Mouse (Mus musculus): ENCODE results near the gene Rap1gap. TPM values are rescaled to one million over a fixed set of nuclear protein-coding genes. Genes with fewer than 3 reads are reported as not detected.
A peak's percentile ranks its signal among the peaks of the same experiment; 100 is the strongest.

Rap1gap gene
- polyA plus RNA-seq (2014; fragmentation: Nextera tagmentation; extraction: Ambion mirVana) = 8.5 and 9.1 TPM in 2 replicates

DNA sequence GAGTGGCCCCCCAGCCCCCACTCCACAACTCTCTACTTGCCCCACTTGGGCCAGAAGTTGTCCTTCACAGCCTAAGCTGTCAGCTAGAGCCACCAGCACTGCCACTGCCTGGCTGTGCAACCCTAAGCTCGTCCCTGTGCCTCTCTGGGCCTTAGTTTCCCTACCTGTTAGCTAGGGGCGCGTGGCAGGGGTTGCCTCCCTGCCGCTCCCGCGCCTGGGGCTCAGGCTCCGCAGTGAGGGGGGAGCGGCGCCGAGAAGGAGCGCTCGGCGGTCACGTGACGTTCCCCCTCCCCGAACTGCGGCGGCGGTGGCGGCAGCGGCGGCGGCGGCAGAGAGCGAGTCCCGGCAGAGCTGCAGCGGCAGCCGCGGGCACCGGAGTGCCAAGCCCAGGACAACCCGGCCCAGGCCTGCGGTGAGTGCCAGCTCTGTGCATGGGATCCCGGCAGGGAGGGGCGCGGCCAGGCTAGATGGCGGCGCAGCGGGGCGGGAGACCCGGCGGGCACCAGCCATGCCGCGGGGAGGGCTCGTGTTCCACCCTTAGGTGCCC, at the start of gene Rap1gap:
TSS of gene Rap1gap (plus strand) at position 294 of the 547 bp plus-strand sequence.
- Histone ChIP-seq H3K27ac (ENCODE audit: low read depth, low read length) (no peak within 1 kb of the TSS), H3K9ac (ENCODE audit: low read depth, low read length) (peak within 1 kb of the TSS; percentile 52), H3K36me3 (ENCODE audit: control insufficient read depth, insufficient read depth, low read length) (no peaks in the 10 kb centered on the region), H3K4me2 (replicated peaks; ENCODE audit: low read depth, low read length) (peak within 1 kb of the TSS; percentile 74), H3K4me1 (replicated peaks; ENCODE audit: control insufficient read depth, insufficient read depth, low read length) (peaks cover 5% of the 10 kb centered on the region; the same call in 1 of the 2 replicates), H3K9me3 (ENCODE audit: control insufficient read depth, low read length) (no peaks in the 10 kb centered on the region), H3K27me3 (ENCODE audit: control insufficient read depth, insufficient read depth, low read length) (peaks cover 20% of the 10 kb centered on the region), H3K4me3 (ENCODE audit: low read depth, low read length) (peak within 1 kb of the TSS; percentile 43)
- DNase-seq (ENCODE audit: low spot score) (peak; percentile 51), ATAC-seq (ENCODE audit: low FRiP score) (peak; percentile 30; the same call in 1 of the 2 replicates)
- WGBS = 1% methylated on average over 33 of the region's 44 CpGs

DNA sequence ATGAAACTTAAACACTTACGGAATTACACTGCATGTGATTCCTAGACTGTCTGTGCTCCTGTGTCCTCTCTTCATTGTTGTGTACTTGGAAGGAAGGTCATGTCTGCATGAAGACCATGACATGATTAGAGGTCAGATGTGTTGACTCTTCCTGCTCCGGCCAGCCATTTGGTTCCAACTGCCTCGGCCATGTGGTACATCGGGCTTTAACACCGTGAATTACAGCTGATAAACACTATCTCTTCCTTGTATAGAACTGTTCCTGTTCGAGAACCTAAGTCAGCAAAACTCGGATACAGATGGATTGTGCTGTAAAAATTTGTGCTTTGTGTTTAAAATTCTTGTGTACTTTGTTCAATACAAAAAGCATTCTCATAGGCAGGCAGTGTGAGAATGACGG, 41.7 kb upstream of the Rap1gap start:
- Histone ChIP-seq H3K4me3 (ENCODE audit: low read depth, low read length) (no peak overlapping the region), H3K4me1 (replicated peaks; ENCODE audit: control insufficient read depth, insufficient read depth, low read length) (no peaks in the 10 kb centered on the region), H3K9ac (ENCODE audit: low read depth, low read length) (no peak overlapping the region), H3K4me2 (replicated peaks; ENCODE audit: low read depth, low read length) (no peak overlapping the region), H3K27ac (ENCODE audit: low read depth, low read length) (no peak overlapping the region), H3K9me3 (ENCODE audit: control insufficient read depth, low read length) (no peaks in the 10 kb centered on the region), H3K27me3 (ENCODE audit: control insufficient read depth, insufficient read depth, low read length) (no peaks in the 10 kb centered on the region), H3K36me3 (ENCODE audit: control insufficient read depth, insufficient read depth, low read length) (peaks cover 14% of the 10 kb centered on the region)
- no peak for ATAC-seq (ENCODE audit: low FRiP score)
- DNase-seq (ENCODE audit: low spot score) = no peak
- WGBS = 94% methylated on average over 8 of the region's 8 CpGs

DNA sequence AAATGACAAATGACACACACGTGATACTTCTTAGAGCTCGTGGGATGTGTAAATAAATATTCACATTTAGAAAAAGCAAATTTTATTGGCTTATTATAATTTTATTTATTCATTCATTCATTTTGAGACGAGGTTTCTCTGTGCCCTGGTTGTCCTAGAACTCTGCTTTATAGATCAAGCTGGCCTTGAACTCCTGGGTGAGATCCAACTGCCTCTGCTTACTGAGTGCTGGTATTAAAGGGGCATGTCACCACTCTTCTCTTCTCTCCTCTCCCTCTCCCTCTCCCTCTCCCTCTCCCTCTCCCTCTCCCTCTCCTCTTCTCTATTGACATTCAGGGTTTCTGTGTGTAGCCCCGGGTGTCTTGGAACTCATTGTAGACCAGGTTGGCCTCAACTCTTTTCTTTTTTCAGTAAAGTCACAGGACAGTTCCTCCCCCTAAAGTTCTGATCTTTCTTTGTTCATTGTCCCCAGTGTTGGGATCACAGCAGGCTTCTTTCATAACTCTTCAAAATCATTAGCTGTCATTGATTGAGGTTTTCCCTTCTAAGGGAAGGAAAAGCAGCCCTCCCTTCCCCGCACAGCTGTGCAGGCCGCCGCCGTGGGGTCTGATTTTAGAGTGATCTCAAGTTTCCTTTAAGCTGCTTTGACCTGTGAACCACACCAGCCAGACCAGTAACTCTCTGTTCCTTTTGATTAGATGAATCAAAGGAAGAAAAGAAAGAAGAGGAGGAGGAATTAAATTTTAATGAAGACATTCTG, 36.9 kb upstream of the Rap1gap start:
- Histone ChIP-seq H3K9me3 (ENCODE audit: control insufficient read depth, low read length) (no peaks in the 10 kb centered on the region), H3K9ac (ENCODE audit: low read depth, low read length) (no peak overlapping the region), H3K4me2 (replicated peaks; ENCODE audit: low read depth, low read length) (no peak overlapping the region), H3K27me3 (ENCODE audit: control insufficient read depth, insufficient read depth, low read length) (no peaks in the 10 kb centered on the region), H3K4me3 (ENCODE audit: low read depth, low read length) (no peak overlapping the region), H3K36me3 (ENCODE audit: control insufficient read depth, insufficient read depth, low read length) (0 out of 2 replicates have a peak, but pooled peaks cover 15% of the 10 kb centered on the region), H3K4me1 (replicated peaks; ENCODE audit: control insufficient read depth, insufficient read depth, low read length) (no peaks in the 10 kb centered on the region), H3K27ac (ENCODE audit: low read depth, low read length) (no peak overlapping the region)
- WGBS = 54% methylated on average over 8 of the region's 8 CpGs
- ATAC-seq (ENCODE audit: low FRiP score) (no peak), DNase-seq (ENCODE audit: low spot score) (peak; percentile 17)

DNA sequence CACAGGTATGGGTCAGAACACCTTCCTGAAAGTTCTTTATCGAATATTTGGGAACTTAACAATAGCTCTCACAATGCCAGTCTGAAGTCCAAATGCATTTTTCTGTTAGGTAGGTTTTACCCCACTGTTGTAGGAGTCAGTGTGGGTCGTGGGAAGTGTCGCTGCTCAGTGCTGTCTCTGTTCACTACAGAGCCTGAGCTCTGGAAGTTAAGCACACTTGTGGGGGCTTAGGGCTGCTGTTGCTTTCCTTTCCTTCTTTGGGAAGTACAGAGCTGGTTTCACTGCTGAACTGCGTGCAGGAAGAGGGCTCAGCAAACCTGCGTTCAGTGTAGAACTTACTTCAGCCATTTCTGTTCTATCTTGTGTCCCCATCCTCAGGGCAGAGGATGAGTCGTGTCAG, 36.1 kb upstream of the Rap1gap start:
- ATAC-seq (ENCODE audit: low FRiP score) (no peak), DNase-seq (ENCODE audit: low spot score) (no peak)
- H3K9me3 ChIP-seq (ENCODE audit: control insufficient read depth, low read length) = no peaks in the 10 kb centered on the region
- 94% methylated on average over 6 of the region's 6 CpGs for WGBS
- no peak overlapping the region for H3K27ac ChIP-seq (ENCODE audit: low read depth, low read length)
- no peak overlapping the region for H3K9ac ChIP-seq (ENCODE audit: low read depth, low read length)
- 0 out of 2 replicates have a peak, but pooled peaks cover 12% of the 10 kb centered on the region for H3K36me3 ChIP-seq (ENCODE audit: control insufficient read depth, insufficient read depth, low read length)
- H3K4me3 ChIP-seq (ENCODE audit: low read depth, low read length) = no peak overlapping the region
- no peak overlapping the region for H3K4me2 ChIP-seq (replicated peaks; ENCODE audit: low read depth, low read length)
- H3K4me1 ChIP-seq (replicated peaks; ENCODE audit: control insufficient read depth, insufficient read depth, low read length) = no peaks in the 10 kb centered on the region
- H3K27me3 ChIP-seq (ENCODE audit: control insufficient read depth, insufficient read depth, low read length) = no peaks in the 10 kb centered on the region

DNA sequence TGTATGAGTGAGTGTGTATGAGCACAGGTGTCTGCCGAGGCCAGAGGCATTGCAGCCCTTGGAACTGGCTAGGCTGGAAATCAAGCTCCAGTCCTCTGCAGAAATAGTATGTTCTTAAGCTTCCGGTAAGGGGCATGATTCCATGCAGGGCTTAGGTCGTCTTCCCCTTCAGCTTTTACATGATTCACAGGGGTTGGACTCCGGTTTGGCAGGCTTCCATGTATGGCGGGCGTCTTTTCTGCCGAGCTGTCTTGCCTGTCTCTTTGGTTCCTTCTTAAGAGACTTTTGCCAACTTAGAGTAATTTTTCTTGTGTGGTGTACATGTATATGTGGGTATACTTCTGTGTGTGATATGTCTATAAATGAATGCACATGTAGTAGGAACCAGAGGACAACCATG, 35.2 kb upstream of the Rap1gap start:
- no peak overlapping the region for H3K27ac ChIP-seq (ENCODE audit: low read depth, low read length)
- ATAC-seq (ENCODE audit: low FRiP score) = no peak
- H3K9me3 ChIP-seq (ENCODE audit: control insufficient read depth, low read length) = no peaks in the 10 kb centered on the region
- H3K36me3 ChIP-seq (ENCODE audit: control insufficient read depth, insufficient read depth, low read length) = peaks cover 12% of the 10 kb centered on the region
- 93% methylated on average over 7 of the region's 7 CpGs for WGBS
- H3K4me3 ChIP-seq (ENCODE audit: low read depth, low read length) = no peak overlapping the region
- no peak overlapping the region for H3K4me2 ChIP-seq (replicated peaks; ENCODE audit: low read depth, low read length)
- no peaks in the 10 kb centered on the region for H3K4me1 ChIP-seq (replicated peaks; ENCODE audit: control insufficient read depth, insufficient read depth, low read length)
- H3K9ac ChIP-seq (ENCODE audit: low read depth, low read length) = no peak overlapping the region
- DNase-seq (ENCODE audit: low spot score) = no peak
- no peaks in the 10 kb centered on the region for H3K27me3 ChIP-seq (ENCODE audit: control insufficient read depth, insufficient read depth, low read length)

DNA sequence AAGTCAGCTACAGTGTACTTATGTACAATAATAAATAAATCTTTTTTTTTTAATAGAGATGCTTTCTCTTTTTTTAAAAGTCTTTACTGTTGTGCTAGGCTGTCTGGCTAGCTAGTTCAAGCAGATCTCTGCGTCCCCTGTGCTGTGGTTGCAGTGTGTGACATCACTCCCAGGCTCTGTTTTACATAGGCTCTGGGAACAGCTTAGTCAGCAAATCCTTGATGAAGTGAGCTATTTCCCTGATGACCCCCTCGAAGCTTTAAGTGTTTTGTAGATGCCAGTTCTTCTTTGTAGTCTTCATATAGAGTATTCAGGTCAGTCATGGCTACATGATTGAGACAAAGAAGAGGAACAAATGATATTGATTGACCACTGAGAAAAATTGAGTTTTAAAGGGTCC, 34.4 kb upstream of the Rap1gap start:
- Histone ChIP-seq H3K36me3 (ENCODE audit: control insufficient read depth, insufficient read depth, low read length) (peaks cover 17% of the 10 kb centered on the region), H3K4me3 (ENCODE audit: low read depth, low read length) (no peak overlapping the region), H3K9me3 (ENCODE audit: control insufficient read depth, low read length) (no peaks in the 10 kb centered on the region), H3K9ac (ENCODE audit: low read depth, low read length) (no peak overlapping the region), H3K4me2 (replicated peaks; ENCODE audit: low read depth, low read length) (no peak overlapping the region), H3K4me1 (replicated peaks; ENCODE audit: control insufficient read depth, insufficient read depth, low read length) (no peaks in the 10 kb centered on the region), H3K27me3 (ENCODE audit: control insufficient read depth, insufficient read depth, low read length) (no peaks in the 10 kb centered on the region), H3K27ac (ENCODE audit: low read depth, low read length) (no peak overlapping the region)
- 90% methylated on average over 2 of the region's 2 CpGs for WGBS
- DNase-seq (ENCODE audit: low spot score) (no peak), ATAC-seq (ENCODE audit: low FRiP score) (no peak)

DNA sequence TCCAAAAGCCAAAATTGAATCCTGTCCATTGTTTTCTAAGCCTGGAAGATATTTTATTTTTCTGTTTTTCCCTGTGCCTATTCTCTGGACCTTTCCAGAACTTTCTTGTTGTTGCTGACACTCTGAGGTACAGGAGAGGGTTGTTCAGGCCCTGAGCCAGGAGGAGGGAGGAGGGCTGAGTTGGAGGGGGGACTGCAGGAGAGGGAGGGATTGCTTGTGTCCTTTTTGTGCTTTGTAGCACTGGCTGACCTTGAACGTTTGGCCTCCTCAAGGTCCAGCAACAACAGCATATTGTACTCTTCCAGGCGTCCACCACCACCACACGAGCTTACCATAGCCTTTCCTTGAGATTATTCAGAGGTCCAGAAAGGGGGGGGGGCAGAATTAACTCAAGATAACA, 32.9 kb upstream of the Rap1gap start:
- no peak overlapping the region for H3K9ac ChIP-seq (ENCODE audit: low read depth, low read length)
- peaks cover 21% of the 10 kb centered on the region for H3K36me3 ChIP-seq (ENCODE audit: control insufficient read depth, insufficient read depth, low read length)
- H3K4me3 ChIP-seq (ENCODE audit: low read depth, low read length) = no peak overlapping the region
- H3K9me3 ChIP-seq (ENCODE audit: control insufficient read depth, low read length) = no peaks in the 10 kb centered on the region
- no peak for DNase-seq (ENCODE audit: low spot score)
- H3K4me2 ChIP-seq (replicated peaks; ENCODE audit: low read depth, low read length) = no peak overlapping the region
- H3K4me1 ChIP-seq (replicated peaks; ENCODE audit: control insufficient read depth, insufficient read depth, low read length) = no peaks in the 10 kb centered on the region
- H3K27me3 ChIP-seq (ENCODE audit: control insufficient read depth, insufficient read depth, low read length) = no peaks in the 10 kb centered on the region
- ATAC-seq (ENCODE audit: low FRiP score) = no peak
- H3K27ac ChIP-seq (ENCODE audit: low read depth, low read length) = no peak overlapping the region
- 73% methylated on average over 3 of the region's 3 CpGs for WGBS

DNA sequence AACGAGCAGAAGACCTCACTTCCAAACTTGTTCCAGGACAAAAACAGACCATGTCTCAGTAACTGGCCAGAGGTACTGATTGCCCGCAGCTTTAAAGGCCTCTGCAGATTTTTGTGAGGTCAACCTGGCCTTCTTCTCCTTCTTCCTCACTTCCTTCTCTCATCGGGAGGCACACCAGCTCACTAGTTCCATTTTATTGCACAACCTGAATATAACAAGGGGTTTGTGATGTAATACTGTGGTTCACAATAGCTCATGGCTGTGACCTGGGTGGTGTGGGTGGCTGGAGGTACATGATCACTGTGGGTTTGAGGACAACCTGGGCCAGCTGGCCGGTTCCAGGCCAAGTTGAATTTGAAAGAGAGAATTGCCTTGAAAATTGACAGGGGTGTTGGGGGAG, 31.1 kb upstream of the Rap1gap start:
- Histone ChIP-seq H3K9ac (ENCODE audit: low read depth, low read length) (no peak overlapping the region), H3K9me3 (ENCODE audit: control insufficient read depth, low read length) (no peaks in the 10 kb centered on the region), H3K4me2 (replicated peaks; ENCODE audit: low read depth, low read length) (no peak overlapping the region), H3K4me1 (replicated peaks; ENCODE audit: control insufficient read depth, insufficient read depth, low read length) (no peaks in the 10 kb centered on the region), H3K4me3 (ENCODE audit: low read depth, low read length) (no peak overlapping the region), H3K36me3 (ENCODE audit: control insufficient read depth, insufficient read depth, low read length) (peaks cover 23% of the 10 kb centered on the region), H3K27me3 (ENCODE audit: control insufficient read depth, insufficient read depth, low read length) (no peaks in the 10 kb centered on the region), H3K27ac (ENCODE audit: low read depth, low read length) (no peak overlapping the region)
- WGBS = 96% methylated on average over 4 of the region's 4 CpGs
- ATAC-seq (ENCODE audit: low FRiP score) (no peak), DNase-seq (ENCODE audit: low spot score) (no peak)

DNA sequence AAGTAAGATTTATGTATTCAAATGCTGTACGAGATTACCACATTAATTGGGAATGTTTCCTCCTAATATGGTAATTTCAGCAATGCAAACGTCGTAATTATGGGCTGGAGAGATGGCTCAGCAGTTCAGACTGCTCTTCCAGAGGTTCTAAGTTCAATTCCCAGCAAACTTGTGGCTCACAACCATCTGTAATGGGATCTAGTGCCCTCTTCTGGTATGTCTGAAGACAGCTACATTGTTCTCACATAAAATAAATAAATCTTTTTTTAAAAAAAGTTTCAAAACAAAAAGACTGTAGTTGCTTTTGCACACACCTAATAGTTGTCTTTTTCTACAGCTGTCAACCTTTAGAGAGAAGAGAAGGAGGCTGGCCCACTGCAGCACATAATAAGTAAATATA, 27.9 kb upstream of the Rap1gap start:
- Histone ChIP-seq H3K9me3 (ENCODE audit: control insufficient read depth, low read length) (no peaks in the 10 kb centered on the region), H3K4me3 (ENCODE audit: low read depth, low read length) (no peak overlapping the region), H3K4me2 (replicated peaks; ENCODE audit: low read depth, low read length) (no peak overlapping the region), H3K4me1 (replicated peaks; ENCODE audit: control insufficient read depth, insufficient read depth, low read length) (no peaks in the 10 kb centered on the region), H3K9ac (ENCODE audit: low read depth, low read length) (no peak overlapping the region), H3K27ac (ENCODE audit: low read depth, low read length) (no peak overlapping the region), H3K27me3 (ENCODE audit: control insufficient read depth, insufficient read depth, low read length) (no peaks in the 10 kb centered on the region), H3K36me3 (ENCODE audit: control insufficient read depth, insufficient read depth, low read length) (peaks cover 23% of the 10 kb centered on the region)
- ATAC-seq (ENCODE audit: low FRiP score) = no peak
- 93% methylated on average over 3 of the region's 3 CpGs for WGBS
- DNase-seq (ENCODE audit: low spot score) = no peak
